Mouse (Mus musculus) layer of hippocampus, postnatal 25 days (tissue): ENCODE data around the gene Sap30l. TPM values are rescaled to one million over a fixed set of nuclear protein-coding genes. Genes with fewer than 3 reads are reported as not detected.

Experiments used
- DNase-seq, 2 experiments: peaks; one replicate each; pipeline ENCODE4 v3.0.0; 2022; ENCODE audit warnings: mixed read lengths in 2 of 2, low spot score in 1 of 2; ENCODE audit errors: extremely low spot score in 1 of 2
- total RNA-seq, 2 experiments: library from RNA; stranded (reverse); gene quantifications; 2 replicates each; pipeline ENCODE4 v1.2.3; 2021

The Sap30l gene
- total RNA-seq, 2 experiments from 2014 or later: 55.0 to 55.4 TPM

DNA sequence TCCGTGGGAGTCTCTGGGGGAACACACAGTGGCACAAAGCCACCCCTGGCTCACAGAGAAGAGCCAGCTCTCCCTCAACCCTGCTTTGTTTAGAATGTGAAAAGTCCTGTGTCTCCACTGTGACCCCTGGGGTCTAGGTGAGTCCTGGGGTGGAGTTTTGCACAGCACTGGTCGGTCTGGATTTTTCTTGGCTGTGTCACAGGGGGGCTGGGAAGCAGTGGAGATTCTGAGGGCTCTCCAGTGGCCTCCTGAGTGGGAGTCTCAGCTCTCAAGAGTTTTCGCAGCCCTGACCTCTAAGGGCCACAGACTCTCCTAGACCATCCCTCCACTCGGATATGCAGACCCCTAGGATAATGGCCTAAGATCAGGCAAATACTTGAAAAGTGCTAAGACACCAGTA lies 56.3 kb downstream of the Sap30l start:
- no peak for DNase-seq

Other genes with a start within 250 kb of the Sap30l start
- gene Galnt10, start 156.2 kb upstream of the Sap30l start, total RNA-seq: 1 to 10 TPM; 7.1 TPM
- not detected for gene Hand1, start 31.2 kb downstream of the Sap30l start, total RNA-seq
- gene Larp1, start 207.4 kb downstream of the Sap30l start, total RNA-seq: 10 to 100 TPM; 84.6 to 93.1 TPM